Mouse (Mus musculus) adrenal gland, adult 2 months (tissue): ENCODE data around the gene Rars. TPM values are rescaled to one million over a fixed set of nuclear protein-coding genes. Genes with fewer than 3 reads are reported as not detected.
"Not testable (repeated sequence)": the region's sequence is repeated elsewhere in the genome, so short reads cannot be mapped to it uniquely, and the experiment has no call there.

Source experiments
- DNase-seq: peaks from one replicate; pipeline ENCODE4 v3.0.0; 2021
- polyA plus RNA-seq: library from polyadenylated mRNA; depleted of rRNA; stranded (reverse); fragments of >200 nt; gene quantifications from 2 replicates; pipeline ENCODE4 v1.2.3, GENCODE M21; 2012
- total RNA-seq, 2 experiments: library from RNA; stranded (reverse); gene quantifications; 2 replicates each; pipeline ENCODE4 v1.2.3; 2021

The Rars gene
- total and polyA plus RNA-seq, 3 experiments, result 4.9 to 74.8 (median 64.6) TPM

- peak; percentile 95 for DNase-seq
These were observed 4.3 kb upstream of the Rars start for GRCm38 (mm10) chr11:35838345-35839338.

- peak; percentile 39 for DNase-seq
These were observed 3.1 kb upstream of the Rars start for GRCm38 (mm10) chr11:35837156-35838126.

- DNase-seq, result no peak
These were observed 1.0 kb downstream of the Rars start for GRCm38 (mm10) chr11:35833270-35833669.

GRCm38 (mm10) chr11:35832139-35832538 is 2.2 kb downstream of the Rars start:
- DNase-seq, result no peak

GRCm38 (mm10) chr11:35827714-35828113 is 6.6 kb downstream of the Rars start:
- no peak for DNase-seq

- no peak for DNase-seq
These were observed 18.0 kb downstream of the Rars start for GRCm38 (mm10) chr11:35816316-35816715.

- no peak for DNase-seq
These were observed 22.8 kb downstream of the Rars start for GRCm38 (mm10) chr11:35811458-35811857.

- DNase-seq, result no peak
These were observed 33.0 kb downstream of the Rars start for GRCm38 (mm10) chr11:35801332-35801731.

GRCm38 (mm10) chr11:35798874-35799273 is 35.4 kb downstream of the Rars start, which contains the start of gene Fbll1:
TSS of gene Fbll1 (minus strand) at chr11:35798884.
- DNase-seq, result peak; percentile 46

- DNase-seq, result no peak
These were observed 35.8 kb downstream of the Rars start for GRCm38 (mm10) chr11:35798495-35798820.

- no peak for DNase-seq
These were observed 36.4 kb downstream of the Rars start for GRCm38 (mm10) chr11:35797751-35798494.

- DNase-seq, result not testable (repeated sequence)
These were observed 41.5 kb downstream of the Rars start for GRCm38 (mm10) chr11:35792800-35793199.

- no peak for DNase-seq
These were observed 45.9 kb downstream of the Rars start for GRCm38 (mm10) chr11:35788443-35788842.

- no peak for DNase-seq
These were observed 49.8 kb downstream of the Rars start for GRCm38 (mm10) chr11:35784537-35784936.

- no peak for DNase-seq
These were observed 50.3 kb downstream of the Rars start for GRCm38 (mm10) chr11:35784002-35784401.

- no peak for DNase-seq
These were observed 51.3 kb downstream of the Rars start for GRCm38 (mm10) chr11:35783038-35783437.

- no peak for DNase-seq
These were observed 51.9 kb downstream of the Rars start for GRCm38 (mm10) chr11:35782444-35782843.

GRCm38 (mm10) chr11:35780336-35780735 is 54.0 kb downstream of the Rars start:
- no peak for DNase-seq

GRCm38 (mm10) chr11:35776452-35776851 is 57.9 kb downstream of the Rars start:
- DNase-seq, result no peak

GRCm38 (mm10) chr11:35775606-35776005 is 58.7 kb downstream of the Rars start:
- DNase-seq, result no peak

GRCm38 (mm10) chr11:35770741-35771504 is 63.4 kb downstream of the Rars start:
- no peak for DNase-seq
